Mouse (Mus musculus): ENCODE data around the gene Gper1.

Gene Gper1

DNA sequence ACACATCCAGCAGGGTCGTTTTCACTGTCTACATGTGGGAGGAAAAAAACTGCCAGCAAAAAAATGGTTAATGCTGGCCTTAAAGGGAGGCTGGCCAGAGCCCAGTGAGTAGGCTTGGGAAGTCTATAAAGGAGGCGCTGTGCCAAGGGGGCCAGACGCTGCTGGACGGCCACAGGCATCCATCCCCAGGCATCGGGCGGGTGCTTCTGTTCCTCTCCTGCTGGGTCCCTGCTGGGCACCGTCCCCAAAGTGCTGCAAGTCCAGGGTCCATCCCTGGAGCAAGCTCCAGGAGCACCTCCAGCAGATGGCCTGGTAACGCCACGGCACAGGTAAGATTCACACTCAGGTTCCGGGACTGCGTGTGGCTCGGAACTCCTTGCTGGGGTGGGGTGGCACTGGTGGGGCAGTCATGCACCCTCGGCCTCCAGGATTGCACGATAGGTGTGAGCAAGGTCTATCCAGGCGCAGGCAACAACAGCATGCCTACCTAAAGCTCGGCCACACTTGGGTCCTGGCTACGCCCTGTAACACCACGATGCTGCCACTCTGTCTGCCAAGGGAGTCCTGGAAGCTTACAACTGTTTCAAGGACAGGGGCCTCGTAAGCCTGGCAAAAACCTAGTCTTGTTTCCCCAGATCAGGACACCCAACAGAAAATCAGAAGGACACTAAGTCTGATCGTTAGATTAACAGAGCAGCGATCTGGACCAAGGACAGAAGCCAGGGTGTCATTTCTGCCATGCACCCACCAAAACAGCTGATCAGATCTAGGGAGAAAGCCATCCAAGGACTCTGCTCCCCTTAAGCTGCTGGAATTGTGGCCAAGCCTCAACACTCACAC lies at the start of gene Gper1:
Gper1 (plus strand) TSS at position 126 of the 840 bp plus-strand sequence.
- in situ Hi-C loops (cut with MboI; ENCODE audit: low sequenced_read_pairs), result no loop called here

DNA sequence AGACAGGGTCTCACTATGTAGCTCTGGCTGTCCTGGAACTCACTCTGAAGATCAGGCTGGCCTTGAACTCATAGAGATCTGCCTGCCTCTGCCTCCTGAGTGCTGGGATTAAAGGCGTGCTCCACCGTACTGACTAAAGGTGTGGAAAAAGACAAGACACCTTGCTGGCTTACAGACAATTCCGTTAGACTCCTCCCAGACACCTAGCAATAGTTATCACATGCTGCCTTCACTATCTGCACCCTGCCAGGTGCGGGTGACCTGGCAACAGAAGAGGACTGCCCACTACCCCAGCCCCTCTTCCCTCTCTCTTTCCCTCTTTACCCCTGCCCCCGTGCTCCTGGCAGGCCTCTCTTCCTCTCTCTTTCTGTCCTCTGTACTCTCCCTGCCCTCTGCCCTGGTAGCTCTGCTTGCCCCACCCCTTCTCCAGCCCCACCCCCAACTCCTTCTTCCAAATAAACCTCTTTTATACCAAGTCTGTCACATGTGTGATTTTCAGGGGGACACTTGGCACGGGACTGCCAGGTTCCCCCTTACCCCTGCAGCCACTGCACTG lies 49.0 kb upstream of the Gper1 start:
- in situ Hi-C loops (cut with MboI; ENCODE audit: low sequenced_read_pairs), result loop anchor here (25.0 kb wide), 1 partner anchor 288 kb away; no protein-coding TSS in a partner anchor

DNA sequence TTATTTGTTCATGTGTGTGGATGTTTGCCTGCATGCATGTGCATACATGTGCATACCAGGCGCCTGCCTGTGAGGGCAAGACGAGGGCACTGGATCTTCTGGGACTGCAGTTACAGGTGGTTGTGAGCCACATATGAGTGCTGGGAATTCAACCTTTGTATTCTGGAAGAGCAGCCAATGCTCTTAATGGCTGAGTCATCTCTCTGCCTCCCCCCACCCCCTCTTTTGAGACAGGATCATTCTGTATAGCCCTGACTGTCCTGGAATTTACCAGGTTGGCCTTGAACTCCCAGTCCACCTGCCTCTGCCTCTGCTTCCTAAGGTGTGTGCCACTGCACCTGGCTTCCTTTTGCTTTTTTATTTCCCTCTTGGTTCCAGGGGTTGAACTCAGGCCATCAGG lies 48.1 kb upstream of the Gper1 start:
- in situ Hi-C loops (cut with MboI; ENCODE audit: low sequenced_read_pairs), result loop anchor here (25.0 kb wide), 1 partner anchor 287 kb away; no protein-coding TSS in a partner anchor

DNA sequence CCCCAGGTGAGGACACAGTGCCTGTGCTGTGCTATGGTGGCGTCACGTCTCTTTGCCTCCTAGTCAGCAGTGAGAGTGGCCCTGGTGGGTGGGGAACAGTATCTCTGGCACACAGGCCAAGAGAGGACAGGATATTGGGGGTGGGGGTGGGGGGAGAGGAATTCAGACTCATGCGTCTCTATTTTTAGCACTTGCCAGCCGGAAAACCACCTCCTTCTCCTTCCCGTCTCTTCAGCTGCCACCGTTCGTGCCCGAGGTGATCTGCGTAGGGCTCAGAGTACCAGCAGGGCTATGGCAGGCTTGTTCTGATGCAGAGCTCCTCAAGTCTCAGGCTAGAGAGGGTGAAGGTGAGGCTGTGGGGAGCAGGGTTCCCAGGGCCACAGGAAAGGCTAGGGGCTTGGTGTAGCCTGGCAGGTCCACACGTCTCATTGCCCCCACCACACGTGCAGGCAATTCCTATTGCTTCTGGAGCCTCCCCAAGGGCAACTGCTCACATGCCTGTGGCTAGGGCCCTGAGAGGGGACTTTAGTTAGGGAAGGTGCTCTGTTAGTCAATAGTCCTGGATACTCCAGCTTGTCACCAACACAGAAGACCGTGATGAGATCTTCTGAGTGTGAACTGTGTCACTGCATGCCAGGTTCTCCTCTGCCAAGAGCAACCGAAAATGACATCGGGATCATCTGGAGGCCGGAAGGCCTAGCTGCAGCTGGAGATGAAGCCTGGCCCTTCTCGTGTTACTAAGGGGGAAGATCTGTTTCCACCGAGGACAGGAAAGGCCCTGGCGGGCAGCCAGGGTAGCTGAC lies 45.3 kb upstream of the Gper1 start, which contains the start of gene Gpr146:
Gpr146 (plus strand) TSS at position 230 of the 803 bp plus-strand sequence.
- in situ Hi-C loops (cut with MboI; ENCODE audit: low sequenced_read_pairs), result no loop called here

DNA sequence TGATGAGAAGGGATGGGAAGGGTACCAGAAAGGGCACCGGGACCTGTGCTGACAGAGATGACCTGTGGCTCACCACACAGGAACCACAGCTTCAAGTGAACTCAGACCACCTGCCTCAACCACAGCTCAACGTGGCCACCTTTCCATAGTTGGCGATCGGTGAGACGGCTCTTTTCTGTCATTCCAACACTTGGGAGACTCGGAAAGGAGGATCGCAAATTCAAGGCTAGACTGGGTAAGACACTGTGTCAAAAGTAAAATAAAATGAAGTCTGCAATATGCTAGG lies 44.7 kb upstream of the Gper1 start:
- in situ Hi-C loops (cut with MboI; ENCODE audit: low sequenced_read_pairs), result no loop called here

DNA sequence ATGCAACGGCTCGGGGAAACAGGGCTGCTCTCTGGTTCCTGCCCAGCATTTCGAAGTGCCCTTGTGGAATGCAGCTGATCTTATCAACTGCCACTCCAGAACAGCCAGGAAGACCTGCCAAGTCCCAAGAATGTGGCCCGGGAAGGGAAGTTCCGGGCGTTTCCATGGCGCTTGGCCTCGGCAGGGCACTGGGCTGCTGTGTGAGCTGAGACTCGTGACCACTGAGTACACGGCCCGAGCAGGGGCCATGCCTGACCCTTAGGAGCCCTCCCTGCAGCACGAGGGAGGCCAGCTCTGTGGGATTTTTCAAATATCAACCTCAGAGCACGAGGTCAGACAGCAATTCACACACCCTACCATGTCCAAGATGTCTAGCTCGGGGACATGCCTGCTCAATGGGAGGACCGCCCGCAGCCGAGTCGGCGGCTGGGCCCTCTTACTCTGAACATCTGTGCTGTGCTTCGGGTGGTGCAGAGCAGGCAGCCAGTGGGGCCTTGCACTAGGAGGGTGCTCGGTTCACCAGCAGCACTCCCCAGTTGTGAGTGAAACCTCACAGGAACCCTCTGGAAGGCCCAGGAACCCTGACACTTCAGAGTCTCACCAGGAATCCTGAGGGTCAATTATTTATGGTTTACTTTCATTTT lies 43.8 kb upstream of the Gper1 start:
- in situ Hi-C loops (cut with MboI; ENCODE audit: low sequenced_read_pairs), result no loop called here

DNA sequence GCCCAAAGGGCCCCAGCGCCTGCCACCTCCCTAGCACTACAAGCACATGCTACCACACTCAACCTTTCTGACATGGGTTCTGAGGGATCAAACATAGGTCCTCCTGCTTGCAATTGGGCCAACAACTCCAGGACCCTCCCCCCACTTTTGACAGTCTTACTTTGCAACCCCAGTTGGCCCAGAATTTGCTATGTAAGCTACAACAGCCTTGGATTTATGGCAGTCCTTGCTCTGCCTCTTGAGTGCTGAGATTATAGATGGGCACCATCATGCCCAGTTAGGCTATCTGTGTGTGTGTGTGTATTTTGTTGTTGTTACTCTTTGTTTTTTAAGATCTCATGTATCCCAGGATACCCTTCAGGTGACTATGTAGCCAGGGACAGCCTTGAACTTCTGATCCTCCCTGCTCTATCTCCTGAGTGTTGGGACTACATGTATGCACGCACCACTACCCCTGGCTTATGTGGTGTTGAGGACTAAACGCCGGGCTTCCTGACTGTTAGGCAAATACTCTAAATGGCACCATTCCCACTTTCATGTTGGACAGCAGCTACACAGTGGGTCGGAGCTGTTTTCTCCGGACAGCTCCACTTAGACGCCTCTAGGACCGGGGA lies 43.1 kb upstream of the Gper1 start:
- in situ Hi-C loops (cut with MboI; ENCODE audit: low sequenced_read_pairs), result no loop called here

DNA sequence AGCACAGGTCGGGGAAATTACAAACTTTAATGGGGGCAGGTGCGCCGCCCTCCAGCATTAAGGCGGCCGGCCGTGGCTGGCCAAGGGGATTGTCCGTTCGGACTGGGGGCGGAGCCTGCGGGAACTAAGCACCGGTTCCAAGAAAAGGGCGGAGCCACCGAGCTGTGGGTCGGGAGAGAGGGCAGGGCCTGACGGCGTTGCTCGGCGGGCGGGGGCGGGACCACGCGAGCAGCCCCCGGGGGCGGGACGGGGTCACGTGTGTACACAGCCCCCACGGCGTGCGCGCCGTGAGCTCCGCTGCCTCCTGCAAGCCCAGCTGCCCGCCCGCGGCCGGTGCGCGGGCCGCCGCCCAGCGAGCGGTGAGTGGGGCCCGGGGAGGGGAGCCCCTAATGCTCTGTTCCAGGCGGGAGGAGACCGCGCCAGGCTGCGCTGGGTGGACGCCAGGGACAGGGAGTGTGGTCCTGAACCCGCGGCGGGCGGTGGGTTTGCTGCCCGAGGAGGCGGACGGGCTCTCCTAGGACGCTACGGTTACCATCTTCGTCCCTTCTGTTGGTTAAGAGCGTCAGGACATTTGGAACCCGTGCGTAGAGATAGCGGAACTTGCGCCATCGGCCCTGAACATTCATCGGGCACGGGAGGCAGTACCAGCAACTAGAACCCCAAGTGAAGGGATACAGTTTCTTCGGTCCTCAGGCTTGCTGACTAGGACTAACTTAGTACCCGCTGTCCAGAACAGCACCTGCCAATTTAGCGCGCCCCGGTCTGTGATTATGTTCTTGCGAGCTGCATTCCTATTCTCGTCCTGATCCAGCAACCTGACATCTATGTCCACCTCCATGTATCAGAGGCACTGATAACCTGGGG lies 42.3 kb upstream of the Gper1 start:
- in situ Hi-C loops (cut with MboI; ENCODE audit: low sequenced_read_pairs), result no loop called here

DNA sequence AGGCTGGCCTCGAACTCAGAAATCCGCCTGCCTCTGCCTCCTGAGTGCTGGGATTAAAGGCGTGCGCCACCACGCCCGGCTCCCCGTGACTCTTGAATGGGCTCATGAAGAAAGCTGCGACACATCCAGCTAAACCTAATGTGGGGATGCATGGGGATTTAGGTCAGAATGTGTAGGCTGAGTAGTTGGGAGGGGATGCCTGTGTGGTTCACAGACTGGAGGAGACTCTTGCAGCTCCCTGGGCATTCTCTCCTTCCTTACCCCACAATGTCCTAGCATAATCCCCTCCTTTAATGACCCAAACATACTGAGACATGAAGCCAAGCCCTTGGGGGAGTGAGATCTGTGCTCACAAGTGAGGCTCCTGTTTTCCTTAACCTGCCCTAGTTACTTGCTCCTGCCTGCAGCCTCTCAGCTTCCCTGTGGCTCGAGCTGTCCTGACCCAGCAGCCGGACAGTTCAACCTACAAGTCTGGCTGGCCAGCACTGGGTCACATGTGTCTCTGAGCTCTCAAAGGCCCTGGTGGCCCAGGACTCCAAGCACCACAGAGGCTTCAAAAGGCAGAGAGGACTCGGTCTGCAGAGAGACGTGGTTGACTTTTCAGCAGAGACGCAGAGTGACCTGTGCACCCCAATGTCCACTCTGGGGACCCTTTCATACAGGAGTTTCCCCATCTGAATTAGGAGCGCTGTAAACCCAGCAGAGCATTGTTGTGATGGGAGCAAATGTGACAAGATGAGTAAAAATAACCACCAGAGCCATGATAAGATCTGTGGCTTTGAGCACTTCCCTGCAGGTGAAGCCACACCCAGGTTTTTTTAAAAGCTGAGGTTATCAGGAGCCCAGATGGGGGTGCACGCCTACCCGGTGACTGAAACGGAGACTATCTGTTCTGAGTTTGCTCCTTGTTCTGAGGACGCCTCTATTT lies 41.1 kb upstream of the Gper1 start:
- in situ Hi-C loops (cut with MboI; ENCODE audit: low sequenced_read_pairs), result no loop called here

DNA sequence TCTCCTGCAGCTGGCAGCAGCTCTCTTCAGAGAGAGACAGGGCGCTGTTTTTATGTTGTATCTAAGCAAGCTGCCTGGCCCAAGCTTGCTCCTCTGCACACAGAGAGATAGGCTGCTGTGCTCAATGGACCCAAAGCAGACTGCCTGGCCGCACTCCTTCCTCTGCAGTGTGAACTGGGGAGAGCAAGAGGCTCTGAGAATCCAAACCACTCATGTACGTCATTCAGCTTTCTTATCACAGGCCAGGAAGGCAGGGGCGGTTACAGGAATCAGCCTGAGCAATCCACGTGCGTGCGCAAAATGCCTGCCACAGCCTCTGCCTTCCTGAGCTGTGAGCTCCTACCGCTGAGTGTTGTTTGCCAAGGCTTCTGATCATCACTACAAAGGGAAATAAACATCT lies 40.2 kb upstream of the Gper1 start:
- in situ Hi-C loops (cut with MboI; ENCODE audit: low sequenced_read_pairs), result no loop called here

DNA sequence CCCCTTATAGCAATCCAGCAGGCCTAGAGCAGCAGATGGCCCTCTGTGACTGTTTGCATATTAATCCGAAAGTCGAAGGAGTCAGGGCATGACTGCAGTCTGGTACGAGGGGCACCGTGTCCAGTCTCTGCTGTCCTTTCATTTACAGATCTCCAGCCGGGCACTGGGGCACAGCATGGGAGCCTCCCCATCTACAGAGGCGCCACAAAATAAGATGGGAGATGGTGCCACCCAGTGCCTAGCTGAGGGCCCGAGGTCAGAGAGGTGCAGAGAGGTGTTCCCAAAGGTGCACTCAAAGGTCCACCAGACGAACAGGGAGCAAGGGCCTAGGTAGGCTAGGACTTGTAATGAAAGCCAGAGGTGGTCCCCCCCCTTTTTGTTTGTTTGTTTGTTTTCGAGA lies 39.7 kb upstream of the Gper1 start:
- in situ Hi-C loops (cut with MboI; ENCODE audit: low sequenced_read_pairs), result no loop called here

DNA sequence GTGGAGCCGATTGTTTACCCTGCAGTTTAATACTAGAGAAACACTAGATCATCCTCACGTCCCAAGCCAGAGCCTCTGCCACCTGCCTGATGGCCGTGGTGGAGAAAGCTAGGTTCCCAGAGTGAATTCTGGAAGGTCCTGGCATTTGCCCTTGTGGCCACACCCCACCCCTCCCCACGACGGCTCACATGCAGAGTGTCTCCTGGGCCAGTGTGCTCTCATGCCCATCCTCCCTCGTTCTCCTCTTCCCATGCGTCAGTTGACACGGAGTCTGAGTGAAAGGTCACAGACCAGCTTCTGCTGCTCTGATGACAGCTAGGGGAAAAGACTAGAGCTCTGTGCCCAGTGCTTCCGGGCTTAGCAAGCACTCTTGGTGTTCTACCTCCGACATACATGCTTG lies 38.4 kb upstream of the Gper1 start:
- in situ Hi-C loops (cut with MboI; ENCODE audit: low sequenced_read_pairs), result no loop called here

DNA sequence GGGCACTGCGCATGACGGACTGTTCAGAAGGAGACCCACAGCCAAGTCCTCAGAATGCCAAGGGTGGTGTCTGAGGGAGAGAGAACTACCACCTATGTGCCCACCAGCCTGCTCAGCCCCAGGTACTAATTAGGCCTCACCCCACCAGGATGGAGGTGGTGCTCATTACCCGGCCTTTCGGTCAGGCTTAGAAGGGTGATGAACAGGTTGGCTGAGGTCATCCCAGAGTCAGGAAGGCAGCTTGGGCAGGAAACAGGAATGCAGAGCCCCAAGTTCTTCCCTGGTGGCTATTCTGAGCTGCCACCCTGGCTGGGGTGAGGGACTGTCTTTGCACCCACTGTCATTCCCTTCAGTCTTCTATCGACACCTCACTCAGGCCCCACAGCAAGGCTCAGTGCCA lies 36.9 kb upstream of the Gper1 start:
- in situ Hi-C loops (cut with MboI; ENCODE audit: low sequenced_read_pairs), result no loop called here

DNA sequence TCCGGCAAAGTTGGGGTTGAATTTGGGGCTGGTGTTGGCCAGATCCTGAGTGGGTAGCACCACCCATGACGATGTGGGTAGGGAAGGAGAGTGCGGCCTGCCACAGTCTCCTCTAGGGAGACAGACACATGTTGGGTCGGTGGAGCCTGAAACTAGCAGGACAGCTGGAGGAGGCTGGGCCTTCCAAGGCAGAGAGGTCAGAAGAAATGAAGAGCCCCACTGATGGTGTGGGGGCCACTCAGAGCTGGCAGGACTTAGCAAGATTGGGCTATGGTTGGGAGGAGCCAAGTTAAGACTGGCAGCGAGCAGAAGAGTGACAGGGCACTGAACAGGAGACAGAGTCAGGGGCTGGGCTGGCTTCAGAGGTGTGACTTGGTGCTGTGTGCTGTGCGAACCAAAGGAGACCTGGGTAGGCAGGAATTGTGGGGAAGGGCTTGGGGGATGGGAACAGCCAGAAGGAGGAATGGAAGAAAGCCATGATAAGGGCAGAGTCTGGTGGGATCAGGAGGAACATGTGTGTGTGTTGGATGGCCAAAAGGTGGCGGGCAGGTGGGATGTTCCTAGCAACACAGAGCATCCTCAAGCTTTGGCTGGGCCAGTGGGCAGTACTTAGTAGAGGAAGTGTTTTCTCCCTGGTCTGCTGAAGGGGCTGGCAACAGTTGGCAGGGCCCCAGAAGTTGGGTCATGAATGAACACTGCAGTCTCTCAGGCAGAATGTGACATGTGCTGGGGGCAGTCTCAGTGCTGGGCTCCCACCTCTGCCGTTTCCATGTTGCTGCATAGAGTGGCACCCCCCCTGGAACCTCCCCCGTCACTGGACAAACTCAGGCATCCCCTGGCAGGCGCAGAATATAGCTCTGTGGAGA lies 35.4 kb upstream of the Gper1 start:
- in situ Hi-C loops (cut with MboI; ENCODE audit: low sequenced_read_pairs), result no loop called here

DNA sequence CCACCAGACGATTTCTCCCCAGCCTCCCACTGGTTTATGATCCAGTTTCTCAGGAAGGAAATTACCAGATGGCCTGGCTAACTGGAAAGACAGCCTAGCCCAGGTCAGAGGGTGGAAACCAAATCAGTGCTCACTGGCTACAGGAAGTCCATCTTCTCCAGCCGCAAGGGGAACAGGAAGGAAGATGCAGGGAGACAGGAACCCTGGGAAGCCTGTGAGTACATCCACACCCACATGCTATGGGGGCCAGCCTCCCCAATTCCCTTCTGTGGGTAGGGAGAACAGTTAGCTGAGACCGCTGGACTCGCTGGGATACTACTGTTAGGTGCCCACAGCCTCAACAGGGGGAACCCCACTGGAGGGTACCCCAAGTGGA lies 34.8 kb upstream of the Gper1 start:
- in situ Hi-C loops (cut with MboI; ENCODE audit: low sequenced_read_pairs), result no loop called here

DNA sequence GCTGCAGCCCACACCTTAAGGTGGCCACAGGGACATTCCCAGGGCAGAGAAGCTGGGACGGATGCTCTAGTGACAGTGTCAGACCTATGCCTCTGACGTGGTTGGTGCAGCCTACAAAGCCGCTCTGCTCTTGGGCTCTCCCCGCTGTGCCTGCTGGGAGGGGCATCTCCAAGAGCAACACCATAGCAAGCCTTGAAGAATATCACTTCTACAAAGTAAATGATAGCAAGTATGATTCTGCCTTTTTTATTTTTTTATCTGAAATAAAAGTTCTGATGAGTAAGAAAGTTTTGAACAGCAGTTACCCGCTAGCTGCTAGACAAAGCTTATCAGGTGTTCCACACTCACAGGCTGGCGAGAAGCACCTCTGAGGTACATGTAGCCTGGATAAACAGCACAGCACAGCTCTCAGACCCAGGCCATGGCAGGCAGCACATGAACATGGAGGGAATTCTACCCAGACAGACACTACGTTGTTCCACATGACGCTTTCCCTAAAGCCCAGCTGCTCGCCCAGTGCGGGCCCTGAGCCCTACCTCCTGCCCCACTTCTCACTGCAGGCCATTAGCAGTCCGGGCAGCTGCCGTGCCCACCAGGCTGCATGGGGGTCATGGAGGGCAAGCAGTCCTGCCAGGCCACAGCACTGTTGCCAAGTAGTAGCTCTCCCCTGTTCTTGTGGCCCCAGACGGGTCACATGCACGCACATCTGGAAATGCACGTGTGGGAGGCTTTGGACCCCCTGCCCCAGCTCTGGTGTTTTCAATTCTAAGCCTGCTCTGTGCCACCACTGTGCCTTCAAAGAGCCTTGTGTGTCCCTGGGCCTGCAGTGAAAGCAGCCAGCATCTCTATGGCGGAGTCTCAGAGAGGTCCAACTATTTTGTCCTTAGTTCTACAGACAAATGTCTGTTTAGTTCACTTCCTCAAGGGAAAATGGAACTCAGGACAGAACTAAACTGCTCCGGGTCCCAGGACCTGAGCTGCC lies 34.0 kb upstream of the Gper1 start:
- in situ Hi-C loops (cut with MboI; ENCODE audit: low sequenced_read_pairs), result no loop called here

DNA sequence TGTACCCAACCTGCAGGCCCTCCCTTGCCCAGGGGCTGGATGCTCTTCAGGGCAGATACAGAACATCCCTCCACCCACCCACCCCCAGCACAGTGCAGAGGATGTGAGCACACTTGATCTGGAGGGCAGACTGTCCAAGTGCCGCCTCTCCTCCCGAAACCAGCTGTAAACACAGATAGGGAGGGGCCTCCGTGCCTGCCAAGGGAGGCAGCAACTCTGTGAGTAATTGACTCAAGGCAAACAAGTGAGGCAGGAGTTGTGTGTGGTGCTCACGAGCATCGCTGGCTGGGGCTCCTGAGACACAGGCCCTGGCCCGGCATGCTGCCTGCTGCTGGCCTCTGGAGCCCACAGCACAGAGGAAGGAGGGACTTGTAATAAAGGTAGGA lies 33.3 kb upstream of the Gper1 start:
- in situ Hi-C loops (cut with MboI; ENCODE audit: low sequenced_read_pairs), result no loop called here
